Mouse (Mus musculus) MEL (cell line): ENCODE data around the gene Pard3b. TPM values are rescaled to one million over a fixed set of nuclear protein-coding genes. Genes with fewer than 3 reads are reported as not detected.

Experiments
- DNase-seq: peaks from one replicate; pipeline ENCODE4 v3.0.0; 2011; ENCODE audit warnings: low read depth, low spot score
- H3K27ac ChIP-seq: 2 replicates; pipeline ENCODE4 v1.5.1; 2012; ENCODE audit warnings: low read depth, mild to moderate bottlenecking, control low read depth, low read length, moderate library complexity; ENCODE audit not compliant: control insufficient read depth
- H3K27me3 ChIP-seq, 2 experiments: fragments of 150-350 bp in 1 of 2; sonication (generic) in 1 of 2; 2 replicates each; pipeline ENCODE4 v1.6.1; 2012; ENCODE audit warnings: low read length in 2 of 2, mild to moderate bottlenecking in 2 of 2, improper control_type of control experiment in 1 of 2, moderate library complexity in 1 of 2; ENCODE audit not compliant: insufficient read depth in 2 of 2, control insufficient read depth in 1 of 2
- H3K36me3 ChIP-seq, 2 experiments: 2 replicates each; pipeline ENCODE4 v1.6.1; 2012 to 2014; ENCODE audit warnings: low read length in 2 of 2, improper control_type of control experiment in 1 of 2, inconsistent platforms in 1 of 2, mild to moderate bottlenecking in 1 of 2; ENCODE audit not compliant: insufficient read depth in 2 of 2, control insufficient read depth in 1 of 2
- H3K4me1 ChIP-seq, 2 experiments: fragments of 150-350 bp in 1 of 2; sonication (generic) in 1 of 2; 2 replicates each; pipeline ENCODE4 v1.6.1; 2012; ENCODE audit warnings: low read length in 2 of 2, improper control_type of control experiment in 1 of 2, mild to moderate bottlenecking in 1 of 2; ENCODE audit not compliant: insufficient read depth in 2 of 2, control insufficient read depth in 1 of 2
- H3K4me3 ChIP-seq, 2 experiments: fragments of 150-350 bp in 1 of 2; sonication (generic) in 1 of 2; 2 replicates each; pipeline ENCODE4 v1.5.1; 2012; ENCODE audit warnings: low read depth in 2 of 2, low read length in 2 of 2, mild to moderate bottlenecking in 2 of 2, moderate library complexity in 2 of 2, control low read depth in 1 of 2, improper control_type of control experiment in 1 of 2; ENCODE audit not compliant: control insufficient read depth in 1 of 2, insufficient read depth in 1 of 2
- H3K79me2 ChIP-seq: 2 replicates; pipeline ENCODE4 v1.6.1; 2012; ENCODE audit warnings: mild to moderate bottlenecking, low read length, moderate library complexity; ENCODE audit not compliant: control insufficient read depth, poor library complexity, insufficient read depth
- H3K9ac ChIP-seq: 2 replicates; pipeline ENCODE4 v1.6.1; 2012; ENCODE audit warnings: low read depth, mild to moderate bottlenecking, control low read depth, low read length, moderate library complexity; ENCODE audit not compliant: control insufficient read depth, poor library complexity, severe bottlenecking
- H3K9me3 ChIP-seq: fragments of 150-350 bp; sonication (generic); replicated peaks from 2 replicates; pipeline ENCODE4 v1.6.1; 2012; ENCODE audit warnings: mild to moderate bottlenecking, low read length, improper control_type of control experiment, moderate library complexity; ENCODE audit not compliant: insufficient read depth
- CHD1 ChIP-seq: IDR thresholded peaks from 2 replicates; pipeline ENCODE4 v1.6.1; 2012; ENCODE audit warnings: low read depth, mild to moderate bottlenecking, inconsistent platforms, low read length, improper control_type of control experiment
- E2F4 ChIP-seq: IDR thresholded peaks from 2 replicates; pipeline ENCODE4 v1.6.1; 2011; ENCODE audit warnings: low read depth, low read length, improper control_type of control experiment, borderline replicate concordance
- ELF1 ChIP-seq: IDR thresholded peaks from 2 replicates; pipeline ENCODE4 v1.6.1; 2014; ENCODE audit warnings: low read depth, mild to moderate bottlenecking, inconsistent platforms, low read length, improper control_type of control experiment, moderate library complexity
- EP300 ChIP-seq, 2 experiments: IDR thresholded peaks; 2 replicates each; pipeline ENCODE4 v1.6.1; 2011; ENCODE audit warnings: improper control_type of control experiment in 2 of 2, low read length in 2 of 2, low read depth in 1 of 2, mild to moderate bottlenecking in 1 of 2
- GABPA ChIP-seq: IDR thresholded peaks from 2 replicates; pipeline ENCODE4 v1.6.1; 2012; ENCODE audit warnings: low read depth, mild to moderate bottlenecking, inconsistent platforms, low read length, improper control_type of control experiment, moderate library complexity
- GATA1 ChIP-seq: IDR thresholded peaks from 2 replicates; pipeline ENCODE4 v1.6.1; 2011; ENCODE audit warnings: low read depth, low read length, improper control_type of control experiment
- HCFC1 ChIP-seq: IDR thresholded peaks from 2 replicates; pipeline ENCODE4 v1.6.1; 2012; ENCODE audit warnings: low read depth, mild to moderate bottlenecking, inconsistent platforms, low read length, improper control_type of control experiment, moderate library complexity
- MAFK ChIP-seq: IDR thresholded peaks from 2 replicates; pipeline ENCODE4 v1.6.1; 2011; ENCODE audit warnings: low read depth, mild to moderate bottlenecking, low read length, improper control_type of control experiment, borderline replicate concordance
- MAX ChIP-seq: IDR thresholded peaks from 2 replicates; pipeline ENCODE4 v1.6.1; 2011; ENCODE audit warnings: low read length, improper control_type of control experiment
- MAZ ChIP-seq: IDR thresholded peaks from 2 replicates; pipeline ENCODE4 v1.6.1; 2012; ENCODE audit warnings: low read depth, mild to moderate bottlenecking, inconsistent platforms, low read length, improper control_type of control experiment
- MYB ChIP-seq: IDR thresholded peaks from 2 replicates; pipeline ENCODE4 v1.6.1; 2011; ENCODE audit warnings: mild to moderate bottlenecking, low read depth, low read length, improper control_type of control experiment
- POLR2A ChIP-seq, 2 experiments: IDR thresholded peaks; 2 replicates each; pipeline ENCODE4 v1.6.1; 2011 to 2012; ENCODE audit warnings: low read length in 2 of 2, mild to moderate bottlenecking in 2 of 2, control low read depth in 1 of 2, improper control_type of control experiment in 1 of 2, low read depth in 1 of 2, moderate library complexity in 1 of 2; ENCODE audit not compliant: control insufficient read depth in 1 of 2, insufficient read depth in 1 of 2, poor library complexity in 1 of 2
- POLR2AphosphoS2 ChIP-seq: IDR thresholded peaks from 2 replicates; pipeline ENCODE4 v1.6.1; 2011; ENCODE audit warnings: low read length, improper control_type of control experiment
- POLR2AphosphoS5 ChIP-seq: IDR thresholded peaks from 2 replicates; pipeline ENCODE4 v1.6.1; 2012; ENCODE audit warnings: low read depth, borderline replicate concordance, mild to moderate bottlenecking, inconsistent platforms, low read length, moderate library complexity, mixed read lengths
- RAD21 ChIP-seq: IDR thresholded peaks from 2 replicates; pipeline ENCODE4 v1.6.1; 2011; ENCODE audit warnings: mild to moderate bottlenecking, low read depth, low read length, improper control_type of control experiment
- RCOR1 ChIP-seq: IDR thresholded peaks from 2 replicates; pipeline ENCODE4 v1.6.1; 2012; ENCODE audit warnings: low read depth, mild to moderate bottlenecking, inconsistent platforms, low read length, improper control_type of control experiment
- SIN3A ChIP-seq: IDR thresholded peaks from 2 replicates; pipeline ENCODE4 v1.6.1; 2012; ENCODE audit warnings: low read length, improper control_type of control experiment, inconsistent platforms
- UBTF ChIP-seq: IDR thresholded peaks from 2 replicates; pipeline ENCODE4 v1.6.1; 2012; ENCODE audit warnings: low read depth, mild to moderate bottlenecking, inconsistent platforms, low read length, improper control_type of control experiment, moderate library complexity, borderline replicate concordance; ENCODE audit not compliant: insufficient read depth
- USF1 ChIP-seq: IDR thresholded peaks from 2 replicates; pipeline ENCODE4 v1.6.1; 2014; ENCODE audit warnings: low read depth, mild to moderate bottlenecking, inconsistent platforms, low read length, improper control_type of control experiment, moderate library complexity
- ZMIZ1 ChIP-seq: IDR thresholded peaks from 2 replicates; pipeline ENCODE4 v1.6.1; 2012; ENCODE audit warnings: low read depth, mild to moderate bottlenecking, inconsistent platforms, low read length, improper control_type of control experiment, moderate library complexity
- polyA plus RNA-seq, 2 experiments: library from polyadenylated mRNA; stranded (reverse) in 1 of 2; unstranded in 1 of 2; fragments of >175 nt in 1 of 2; fragments of >200 nt in 1 of 2; gene quantifications; 2 replicates each; pipeline versions ENCODE4 v1.2.1 to v1.2.4; 2012; ENCODE audit warnings: low replicate concordance in 2 of 2, low read depth in 1 of 2; ENCODE audit not compliant: insufficient read length in 2 of 2, insufficient read depth in 1 of 2, missing spikeins in 1 of 2
- total RNA-seq: library from RNA; depleted of rRNA; stranded (reverse); fragments of 300-350 nt; gene quantifications from 2 replicates; pipeline ENCODE4 v1.2.3, GENCODE M21; 2012

Gene Pard3b
- total and polyA plus RNA-seq, 3 experiments, result not detected

DNA sequence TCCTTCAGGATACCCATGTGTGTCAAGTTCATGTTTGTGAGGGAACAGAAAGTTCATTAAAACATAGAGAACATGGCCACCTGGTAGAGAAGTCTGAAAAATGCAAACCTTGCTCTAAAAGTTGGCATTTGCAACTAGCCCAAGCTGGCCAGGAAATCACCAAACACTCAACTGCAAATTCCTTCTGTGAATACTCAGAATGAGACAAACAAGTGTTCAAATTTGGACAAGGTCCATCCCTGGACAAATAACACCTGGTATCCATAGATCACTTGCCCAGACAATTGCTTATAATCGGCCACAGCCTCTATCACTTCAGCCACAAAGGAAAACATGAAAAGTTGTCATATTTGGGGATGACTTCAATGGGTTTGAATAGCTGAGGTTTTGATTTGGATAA, 701.6 kb downstream of the Pard3b start:
- TF ChIP-seq USF1 (no peak), GATA1 (no peak)
- no peaks in the 10 kb centered on the region for H3K27me3 ChIP-seq
- H3K27ac ChIP-seq, result no peak overlapping the region
- DNase-seq, result no peak
- H3K4me1 ChIP-seq, result no peaks in the 10 kb centered on the region
- no peaks in the 10 kb centered on the region for H3K9me3 ChIP-seq
- H3K79me2 ChIP-seq, result no peaks in the 10 kb centered on the region
- H3K9ac ChIP-seq, result no peak overlapping the region
- no peak overlapping the region for H3K4me3 ChIP-seq
- no peaks in the 10 kb centered on the region for H3K36me3 ChIP-seq

DNA sequence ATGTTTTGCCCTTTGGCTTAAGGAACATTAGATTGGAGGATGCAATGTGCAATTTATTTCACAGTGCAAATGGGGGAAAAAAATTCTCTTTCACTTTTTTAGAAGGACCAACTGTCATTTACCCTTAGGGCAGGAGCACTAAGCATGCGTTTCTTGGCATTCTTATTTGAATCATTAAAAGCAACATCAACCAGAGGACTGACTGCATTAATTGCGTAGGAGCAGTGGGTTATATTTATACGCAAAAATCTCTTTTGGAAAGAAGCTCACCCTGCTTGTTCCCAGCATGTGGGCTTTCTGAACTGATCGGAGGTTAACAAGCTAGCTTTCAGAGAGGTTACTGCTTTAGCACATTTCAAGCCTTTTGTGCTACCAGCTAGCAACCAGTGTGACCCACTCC, 705.7 kb downstream of the Pard3b start:
- no peak overlapping the region for H3K27ac ChIP-seq
- no peaks in the 10 kb centered on the region for H3K9me3 ChIP-seq
- H3K79me2 ChIP-seq, result no peaks in the 10 kb centered on the region
- no peak overlapping the region for H3K4me3 ChIP-seq
- TF ChIP-seq HCFC1, result no peak
- no peak for TF ChIP-seq RCOR1
- no peak for TF ChIP-seq E2F4
- TF ChIP-seq MAFK, result no peak
- TF ChIP-seq POLR2A (IDR thresholded peaks at IDR 0.05; ENCODE audit: control insufficient read depth in 1 of 2, insufficient read depth in 1 of 2, low read depth in 1 of 2, low read length in 2 of 2, poor library complexity in 1 of 2), result no peak
- TF ChIP-seq CHD1, result no peak
- TF ChIP-seq SIN3A, result no peak
- TF ChIP-seq POLR2AphosphoS5, result no peak
- TF ChIP-seq MAZ, result no peak
- no peak for TF ChIP-seq UBTF
- TF ChIP-seq POLR2AphosphoS2, result no peak
- no peak for TF ChIP-seq RAD21
- no peak for TF ChIP-seq ZMIZ1
- TF ChIP-seq MAX, result no peak
- no peak for TF ChIP-seq USF1
- TF ChIP-seq GABPA, result no peak
- no peak for TF ChIP-seq MYB
- no peak for TF ChIP-seq ELF1
- no peak for TF ChIP-seq EP300 (IDR thresholded peaks at IDR 0.05; ENCODE audit: low read depth in 1 of 2, low read length in 2 of 2)
- no peaks in the 10 kb centered on the region for H3K4me1 ChIP-seq
- no peaks in the 10 kb centered on the region for H3K36me3 ChIP-seq
- DNase-seq, result no peak
- H3K9ac ChIP-seq, result no peak overlapping the region
- H3K27me3 ChIP-seq, result no peaks in the 10 kb centered on the region
